Comparison of ENCODE assay signal across 9 mouse cellular contexts in genomic region chr1:91873572-91874285, GRCm38 (mm10).
A peak's percentile ranks its signal among the peaks of the same experiment; 100 is the strongest.
DNase-seq lines count a peak whose midpoint lies in the region; ATAC-seq and TF ChIP-seq lines count a peak whose summit lies in the region.
"Had no signal": no experiment of that assay in that cellular context is flagged by ENCODE, and none has a peak within 500 bp of the region (broad histone marks: within the 10 kb centered on the region; RNA-seq: fewer than 3 reads in every experiment).

No protein-coding gene starts in this region.

- no peak overlapping the region for H3K27ac ChIP-seq in lung, postnatal 0 days (ENCODE audit: low read length)
- H3K27ac ChIP-seq: liver, embryonic 15.5 days; macrophage had no signal

- H3K27me3 ChIP-seq in lung, postnatal 0 days (replicated peaks; ENCODE audit: insufficient read depth, low read length), result no peaks in the 10 kb centered on the region
- H3K27me3 ChIP-seq: liver, embryonic 15.5 days had no signal

- H3K9me3 ChIP-seq in lung, postnatal 0 days (ENCODE audit: low read length), result no peaks in the 10 kb centered on the region
- H3K9me3 ChIP-seq: liver, embryonic 15.5 days had no signal

- H3K9ac ChIP-seq in lung, postnatal 0 days (replicated peaks; ENCODE audit: low read depth), result no peak overlapping the region
- H3K9ac ChIP-seq: liver, embryonic 15.5 days had no signal

- TF ChIP-seq EP300 in lung, postnatal 0 days (IDR thresholded peaks at IDR 0.05), result no peak

- TF ChIP-seq POLR2A in lung, adult 2 months (IDR thresholded peaks at IDR 0.05; ENCODE audit: borderline replicate concordance, extremely low read depth, low read depth, low read length), result no peak

- H3K4me1 ChIP-seq in lung, adult 2 months (ENCODE audit: control insufficient read depth, insufficient read depth, low read length), result peaks cover 2% of the 10 kb centered on the region; the same call in 1 of the 2 replicates
- H3K4me1 ChIP-seq in lung, postnatal 0 days (ENCODE audit: insufficient read depth, low read depth, low read length), result no peaks in the 10 kb centered on the region
- H3K4me1 ChIP-seq: liver, embryonic 15.5 days had no signal

- TF ChIP-seq CTCF in lung, adult 2 months (IDR thresholded peaks at IDR 0.05; ENCODE audit: insufficient read depth, low read length), result no peak
- no peak for TF ChIP-seq CTCF in lung, postnatal 0 days (IDR thresholded peaks at IDR 0.05)

- no peak overlapping the region for H3K4me3 ChIP-seq in lung, adult 2 months (replicated peaks; ENCODE audit: extremely low read depth, low read depth, low read length)
- H3K4me3 ChIP-seq in lung, postnatal 0 days (ENCODE audit: low read depth, low read length), result no peak overlapping the region
- H3K4me3 ChIP-seq: liver, embryonic 15.5 days had no signal

- peak; percentile 40 for DNase-seq in kidney, adult 9 months
- no peak for DNase-seq in kidney, adult 11 months
- DNase-seq in embryo, embryonic 9.5 days (ENCODE audit: extremely low spot score), result peak; percentile 61
- peak; percentile 37 to 41 for DNase-seq in kidney, postnatal 36 days
- DNase-seq in thymus, adult 18-20 months, result no peak
- no peak for DNase-seq in lung, adult 2 months
- DNase-seq in lung, postnatal 0 days (ENCODE audit: low spot score), result no peak

- no peak for ATAC-seq in lung, postnatal 0 days

- no peaks in the 10 kb centered on the region for H3K36me3 ChIP-seq in lung, postnatal 0 days (ENCODE audit: insufficient read depth, low read length)
- H3K36me3 ChIP-seq: liver, embryonic 15.5 days had no signal

- no peak overlapping the region for H3K4me2 ChIP-seq in lung, postnatal 0 days (replicated peaks; ENCODE audit: low read depth, low read length)
- H3K4me2 ChIP-seq: liver, embryonic 15.5 days had no signal

- 60% methylated on average over 10 of the region's 10 CpGs for WGBS in lung, adult 2 months
- WGBS in lung, postnatal 0 days, result 63% methylated on average over 10 of the region's 10 CpGs

Comparison
In these comparisons a context has a peak if more than half of its experiments do, and no peak if none do; other contexts are left out.
1. DNase-seq: peak in kidney, adult 9 months (single experiment), embryo, embryonic 9.5 days (single experiment) and kidney, postnatal 36 days (2 of 2); none in kidney, adult 11 months (single experiment), thymus, adult 18-20 months (0 of 2), lung, adult 2 months (single experiment) and lung, postnatal 0 days (single experiment).